Mouse (Mus musculus) cortical plate, adult 2 months (tissue): ENCODE results near the gene Slc35g2. TPM values are rescaled to one million over a fixed set of nuclear protein-coding genes. Genes with fewer than 3 reads are reported as not detected.

Experiments
- H3K27ac ChIP-seq: fragments of 200-500 bp; 2 replicates; pipeline ENCODE4 v1.5.1; 2012; ENCODE audit warnings: low read length, control low read depth, inconsistent platforms; ENCODE audit not compliant: insufficient read depth
- H3K4me1 ChIP-seq: fragments of 200-500 bp; 2 replicates; pipeline ENCODE4 v1.6.1; 2011; ENCODE audit warnings: low read length; ENCODE audit not compliant: control insufficient read depth, insufficient read depth
- H3K4me3 ChIP-seq: fragments of 200-500 bp; 2 replicates; pipeline ENCODE4 v1.5.1; 2011; ENCODE audit warnings: mild to moderate bottlenecking, low read length, control low read depth; ENCODE audit not compliant: insufficient read depth
- CTCF ChIP-seq: fragments of 200-500 bp; IDR thresholded peaks from 2 replicates; pipeline ENCODE4 v1.5.1; 2011; ENCODE audit warnings: mild to moderate bottlenecking, control low read depth, low read length; ENCODE audit not compliant: insufficient read depth; ENCODE audit errors: extremely low read depth
- POLR2A ChIP-seq: fragments of 200-500 bp; IDR thresholded peaks from 2 replicates; pipeline ENCODE4 v1.6.1; 2011; ENCODE audit warnings: mild to moderate bottlenecking, low read length, control low read depth; ENCODE audit not compliant: insufficient read depth; ENCODE audit errors: extremely low read depth
- polyA plus RNA-seq: library from polyadenylated mRNA; depleted of rRNA; stranded (reverse); fragments of >200 nt; gene quantifications from 2 replicates; pipeline ENCODE4 v1.2.3, GENCODE M21; 2012; rRNA removed

Slc35g2 gene
- 17.0 and 18.0 TPM in 2 replicates for polyA plus RNA-seq

DNA sequence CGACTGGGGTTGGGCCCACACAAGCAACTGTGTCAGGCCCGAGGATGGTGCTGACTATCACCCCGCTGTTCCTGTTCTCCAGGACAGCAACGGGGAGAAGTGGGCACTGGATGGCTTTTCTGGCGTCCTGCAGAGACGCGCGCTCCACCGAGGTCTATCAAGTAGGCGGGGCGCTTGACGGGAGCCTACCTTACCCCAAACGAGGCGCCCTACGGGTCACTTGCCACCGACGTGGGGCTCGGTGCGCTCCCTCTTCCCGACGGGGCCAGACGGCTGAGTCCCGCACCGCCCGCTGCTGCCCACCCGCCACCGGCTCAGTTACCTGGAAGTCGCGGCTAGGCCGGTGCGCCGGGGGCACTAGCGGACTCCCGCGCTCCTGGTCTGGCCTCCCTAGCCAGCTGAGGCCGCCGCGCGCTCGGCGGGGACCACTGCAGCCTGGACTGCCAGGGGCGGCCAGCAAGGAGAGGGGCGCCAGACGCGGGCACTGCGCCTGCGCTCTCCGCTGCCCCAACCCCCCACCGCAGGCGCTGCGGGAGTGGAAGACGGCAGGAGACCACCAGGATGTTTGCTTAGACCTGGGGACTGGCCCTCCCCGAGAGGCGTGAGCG lies at the start of gene Slc35g2:
Gene Slc35g2, minus strand, starts transcription at position 465 of the 608 bp plus-strand sequence.
- H3K4me3 ChIP-seq: peak within 1 kb of the TSS; percentile 55
- H3K27ac ChIP-seq: 0 out of 2 replicates have a peak within 1 kb of the TSS, but pooled peaks have one; percentile 15
- H3K4me1 ChIP-seq: no peaks in the 10 kb centered on the region; the same call in 1 of the 2 replicates
- TF ChIP-seq POLR2A (no peak), CTCF (no peak)

DNA sequence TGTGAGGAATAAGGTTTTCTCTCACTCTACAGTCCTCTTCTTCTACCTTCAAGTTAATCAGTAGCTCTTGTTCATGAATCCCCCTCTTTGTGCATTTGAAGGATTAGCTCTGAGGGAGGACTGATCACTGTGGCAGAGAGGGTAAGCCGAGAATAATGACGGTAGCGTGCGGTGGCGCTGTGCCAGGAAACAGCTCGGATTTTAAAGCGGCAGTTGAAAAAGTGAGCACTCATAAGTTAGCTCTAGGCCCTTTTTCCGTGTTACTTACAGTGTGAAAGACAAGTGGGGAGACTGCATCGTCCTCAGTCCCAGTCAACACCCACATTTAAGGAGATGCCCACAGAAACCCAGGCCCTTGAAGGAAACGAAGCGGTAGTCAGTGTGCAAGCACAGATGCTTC lies 46.1 kb upstream of the Slc35g2 start:
- TF ChIP-seq CTCF (no peak), POLR2A (no peak)
- Histone ChIP-seq H3K4me3 (no peak overlapping the region), H3K4me1 (no peaks in the 10 kb centered on the region), H3K27ac (no peak overlapping the region)

DNA sequence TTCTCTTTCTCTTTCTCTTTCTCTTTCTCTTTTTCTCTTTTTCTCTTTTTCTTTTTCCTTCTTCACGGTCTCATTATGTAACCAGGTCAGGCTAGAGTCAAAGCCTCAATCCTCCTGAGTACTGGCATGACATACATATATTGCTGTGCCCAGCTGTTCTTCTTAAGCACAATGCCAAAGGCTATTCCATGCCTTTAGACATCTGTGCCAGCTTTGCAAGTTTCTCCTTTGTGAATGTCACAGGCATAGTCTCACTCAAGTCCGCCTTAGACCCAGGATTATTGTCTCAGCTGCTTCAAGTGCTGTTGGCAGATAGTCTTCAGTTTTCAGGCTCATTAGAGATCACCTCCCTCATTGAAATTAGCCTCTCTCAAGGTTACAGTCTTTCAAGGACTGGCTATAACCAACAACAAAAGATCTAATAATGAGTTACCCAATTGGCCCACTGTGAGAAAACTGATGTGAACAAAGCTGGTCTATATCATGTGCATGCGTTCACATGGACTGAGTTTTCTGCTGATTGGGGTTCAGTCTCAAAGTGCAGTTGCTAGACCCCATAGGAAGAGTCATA lies 42.7 kb upstream of the Slc35g2 start:
- Histone ChIP-seq H3K4me1 (no peaks in the 10 kb centered on the region), H3K4me3 (no peak overlapping the region), H3K27ac (no peak overlapping the region)
- TF ChIP-seq POLR2A: no peak
- TF ChIP-seq CTCF: no peak

DNA sequence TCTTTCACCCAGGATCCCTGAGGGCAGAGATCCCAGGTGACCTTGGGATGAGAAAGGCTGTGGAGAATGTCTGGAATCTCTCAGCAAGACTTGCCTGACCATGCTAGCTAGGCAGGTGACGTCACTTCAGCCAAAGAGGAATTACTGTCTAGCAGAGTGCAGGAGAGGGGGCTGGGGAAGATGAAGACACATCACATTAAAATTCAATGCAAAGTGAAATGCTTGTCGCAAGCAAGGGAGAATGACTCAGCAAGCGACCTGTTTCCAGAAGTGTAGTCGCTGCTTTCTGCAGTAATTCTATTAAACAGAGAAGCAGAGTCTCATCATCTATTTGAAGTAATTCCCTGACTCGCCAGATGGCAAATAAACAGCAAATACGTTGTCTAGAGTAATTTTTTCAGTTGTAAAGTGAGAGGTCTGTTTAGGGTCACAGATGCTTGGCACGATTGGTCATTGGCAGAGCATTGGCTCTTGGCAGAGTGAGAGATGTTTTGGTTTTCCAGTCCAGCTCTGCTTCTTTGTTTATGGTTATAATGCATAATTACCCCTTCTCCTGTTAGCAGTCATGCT lies 35.2 kb upstream of the Slc35g2 start:
- Histone ChIP-seq H3K4me3 (no peak overlapping the region), H3K4me1 (peaks cover 3% of the 10 kb centered on the region; the same call in 1 of the 2 replicates), H3K27ac (no peak overlapping the region)
- TF ChIP-seq POLR2A (no peak), CTCF (no peak)

DNA sequence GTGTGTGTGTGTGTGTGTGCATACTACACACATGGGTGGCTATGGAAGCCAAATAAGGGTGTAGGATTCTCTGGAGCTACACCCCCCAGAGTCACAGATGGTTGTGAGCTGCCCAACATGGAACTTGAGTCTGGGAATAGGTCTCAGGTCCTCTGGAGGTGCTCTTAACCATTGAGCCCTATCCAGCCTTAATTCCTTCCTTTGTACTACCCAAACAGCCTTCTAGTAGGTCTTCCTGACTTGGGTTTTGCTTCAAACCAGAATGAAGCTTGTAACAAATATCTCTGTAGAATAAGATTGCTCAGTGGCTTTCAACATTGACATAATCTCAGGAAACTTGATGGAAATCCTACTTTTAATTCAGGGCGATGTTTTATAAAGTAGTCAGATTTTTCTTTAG lies 34.6 kb upstream of the Slc35g2 start:
- Histone ChIP-seq H3K27ac (no peak overlapping the region), H3K4me1 (peaks cover 3% of the 10 kb centered on the region; the same call in 1 of the 2 replicates), H3K4me3 (no peak overlapping the region)
- TF ChIP-seq POLR2A (no peak), CTCF (no peak)

DNA sequence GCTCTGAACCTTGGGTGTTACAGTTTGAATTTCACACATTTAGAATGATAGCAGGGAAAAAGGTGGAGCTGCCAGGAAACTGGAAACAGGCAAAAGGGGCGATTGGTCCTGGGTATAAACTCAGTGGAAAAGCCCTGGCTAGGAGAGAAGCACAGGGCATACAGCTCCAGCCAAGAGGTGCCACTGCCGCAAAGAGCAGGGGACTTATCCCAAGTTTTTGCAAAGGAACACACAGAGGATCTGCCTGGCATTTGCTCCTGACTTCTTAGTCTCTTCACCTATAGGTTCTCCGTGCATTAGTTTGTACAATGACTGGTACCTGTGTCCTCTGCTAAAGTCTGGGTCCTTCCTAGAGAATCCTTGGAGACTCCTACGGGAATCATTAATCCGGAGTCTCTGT lies 32.3 kb upstream of the Slc35g2 start:
- no peak overlapping the region for H3K4me3 ChIP-seq
- peaks cover 3% of the 10 kb centered on the region; the same call in 1 of the 2 replicates for H3K4me1 ChIP-seq
- TF ChIP-seq POLR2A: no peak
- no peak for TF ChIP-seq CTCF
- H3K27ac ChIP-seq: no peak overlapping the region

DNA sequence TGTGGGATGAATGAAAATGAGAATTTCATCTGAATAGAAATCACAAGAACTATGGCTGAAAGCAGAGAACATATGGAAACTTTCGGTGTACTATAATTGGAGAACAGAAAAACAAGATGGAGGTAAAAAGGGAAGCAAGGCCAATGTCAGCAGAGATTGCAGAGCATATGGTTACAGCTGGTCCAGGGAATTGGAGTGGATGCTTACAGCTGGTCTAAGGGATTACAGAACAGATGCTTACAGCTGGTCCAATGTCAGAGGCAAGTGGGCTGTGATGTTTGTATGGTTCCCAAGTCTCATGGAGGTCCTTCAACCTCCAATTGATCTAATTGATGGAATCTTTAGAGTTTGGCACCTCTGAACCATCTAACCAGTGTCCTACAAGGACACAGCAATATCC lies 31.2 kb upstream of the Slc35g2 start:
- no peak overlapping the region for H3K4me3 ChIP-seq
- TF ChIP-seq CTCF (no peak), POLR2A (no peak)
- no peak overlapping the region for H3K27ac ChIP-seq
- peaks cover 3% of the 10 kb centered on the region; the same call in 1 of the 2 replicates for H3K4me1 ChIP-seq

DNA sequence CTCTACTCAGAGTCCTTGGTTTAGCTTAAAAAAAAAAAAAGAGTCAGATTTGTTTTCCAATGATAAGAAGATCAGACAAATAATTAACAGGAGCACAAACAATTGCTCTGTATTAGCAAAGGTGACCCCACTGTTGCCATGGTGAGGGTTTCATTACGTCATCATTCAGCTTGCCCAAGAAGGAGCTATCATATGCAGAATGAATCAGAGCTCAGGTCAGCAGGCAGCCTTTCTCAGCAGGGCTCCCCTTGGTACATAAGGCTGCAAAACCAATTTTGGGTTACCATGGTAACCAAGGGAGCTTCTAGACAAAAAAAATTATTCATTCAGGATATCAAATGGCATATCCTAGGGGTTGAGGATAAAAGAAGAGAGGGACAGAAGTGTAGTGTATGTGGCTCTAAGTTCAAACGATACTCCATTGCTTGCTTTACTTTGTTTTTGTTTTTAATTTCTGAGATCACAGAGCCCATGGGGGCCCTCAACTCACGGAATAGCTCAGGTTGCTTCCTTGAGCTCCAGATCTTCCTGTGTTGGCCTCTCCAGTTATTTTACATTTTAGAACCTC lies 29.0 kb upstream of the Slc35g2 start:
- H3K4me1 ChIP-seq: no peaks in the 10 kb centered on the region
- H3K4me3 ChIP-seq: no peak overlapping the region
- TF ChIP-seq POLR2A (no peak), CTCF (no peak)
- H3K27ac ChIP-seq: no peak overlapping the region

DNA sequence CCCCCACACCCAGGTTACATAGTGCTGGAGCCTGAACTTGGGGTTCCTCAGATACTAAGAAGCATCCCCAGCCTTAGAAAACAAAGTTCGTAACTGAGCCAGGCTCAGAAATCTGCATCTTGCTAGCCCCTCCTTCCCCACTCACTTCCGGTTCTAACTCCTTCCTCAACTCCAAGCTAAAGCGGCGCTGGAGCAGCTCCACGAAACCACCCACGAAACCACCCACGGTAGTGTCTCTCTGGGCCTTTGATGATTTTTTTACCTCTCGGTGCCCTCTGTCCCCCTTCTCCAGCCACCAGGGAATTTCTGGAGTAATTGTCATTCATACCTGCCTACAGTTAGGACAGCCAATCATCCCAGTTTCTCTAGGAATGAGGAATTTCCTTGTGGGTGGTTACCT lies 26.7 kb upstream of the Slc35g2 start, which contains the start of gene Stag1:
Gene Stag1, plus strand, starts transcription at position 253 of the 400 bp plus-strand sequence.
- H3K4me3 ChIP-seq: no peak within 1 kb of the TSS
- H3K4me1 ChIP-seq: no peaks in the 10 kb centered on the region
- no peak within 1 kb of the TSS for H3K27ac ChIP-seq
- no peak for TF ChIP-seq CTCF
- no peak for TF ChIP-seq POLR2A
